Mouse (Mus musculus) hindbrain, embryonic 12.5 days (tissue): ENCODE data around the gene Metrn. TPM values are rescaled to one million over a fixed set of nuclear protein-coding genes. Genes with fewer than 3 reads are reported as not detected.

Source experiments
- ATAC-seq: fragments of 200-750 bp; cut with Nextera tagmentation; 2 replicates; pipeline ENCODE4 v1.8.0; 2017; ENCODE audit warnings: moderate TSS enrichment; ENCODE audit not compliant: low FRiP score
- H3K27ac ChIP-seq: fragments of 300-500 bp; sonication (generic); 2 replicates; pipeline ENCODE4 v1.5.1; 2016; ENCODE audit warnings: mild to moderate bottlenecking
- H3K27me3 ChIP-seq: fragments of 300-500 bp; sonication (generic); 2 replicates; pipeline ENCODE4 v1.6.1; 2016; ENCODE audit warnings: mild to moderate bottlenecking
- H3K36me3 ChIP-seq: fragments of 300-500 bp; sonication (generic); 2 replicates; pipeline ENCODE4 v1.6.1; 2016; ENCODE audit warnings: mild to moderate bottlenecking
- H3K4me1 ChIP-seq: fragments of 300-500 bp; sonication (generic); 2 replicates; pipeline ENCODE4 v1.6.1; 2016
- H3K4me2 ChIP-seq: fragments of 300-500 bp; sonication (generic); replicated peaks from 2 replicates; pipeline ENCODE4 v1.6.1; 2016; ENCODE audit warnings: mild to moderate bottlenecking
- H3K4me3 ChIP-seq: fragments of 300-500 bp; sonication (generic); 2 replicates; pipeline ENCODE4 v1.5.1; 2016; ENCODE audit warnings: mild to moderate bottlenecking
- H3K9ac ChIP-seq: fragments of 300-500 bp; sonication (generic); 2 replicates; pipeline ENCODE4 v1.6.1; 2016; ENCODE audit warnings: mild to moderate bottlenecking, moderate library complexity
- H3K9me3 ChIP-seq: fragments of 300-500 bp; sonication (generic); replicated peaks from 2 replicates; pipeline ENCODE4 v1.6.1; 2016; ENCODE audit warnings: mild to moderate bottlenecking
- WGBS: fragments of 180-500 bp; shearing (Covaris S2); methylation state at CpG from one replicate; pipeline ENCODE4 v1.1.7; 2016; 5-methylcytosine and 5-hydroxymethylcytosine counted together
- polyA plus RNA-seq: library from polyadenylated mRNA; unstranded; fragments of >200 nt; fragmentation: Nextera tagmentation; extraction: Ambion mirVana; gene quantifications from 2 replicates; pipeline ENCODE4 v1.2.1, GENCODE M21; 2016

The Metrn gene
- polyA plus RNA-seq, 1 experiment from 2014 or later = 71.0 TPM

DNA sequence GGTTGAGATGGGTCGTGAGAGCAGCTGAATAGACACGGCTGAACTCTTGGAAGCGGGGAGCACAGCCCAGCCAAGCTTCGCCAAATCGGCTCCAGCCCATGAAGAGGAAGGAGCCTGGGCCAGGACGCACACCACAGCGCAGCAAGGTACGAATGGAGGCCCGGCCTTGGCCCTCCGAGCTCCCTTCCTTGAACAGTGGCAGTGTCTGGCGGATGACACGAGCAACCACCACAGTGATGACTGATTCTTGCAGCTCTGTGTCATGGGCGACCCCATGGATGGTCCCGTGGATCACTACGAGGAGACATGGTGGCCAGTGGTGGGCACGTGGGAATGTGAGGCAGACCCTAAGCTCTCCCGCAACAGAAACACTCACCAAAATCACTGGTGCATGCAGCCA lies 1.9 kb downstream of the Metrn start:
- Histone ChIP-seq H3K27ac (peak overlapping the region; percentile 93), H3K9ac (peak overlapping the region; percentile 73), H3K4me1 (peaks cover 61% of the 10 kb centered on the region), H3K36me3 (no peaks in the 10 kb centered on the region), H3K9me3 (no peaks in the 10 kb centered on the region), H3K4me2 (peak overlapping the region; percentile 92), H3K4me3 (peak overlapping the region; percentile 76), H3K27me3 (no peaks in the 10 kb centered on the region)
- no peak for ATAC-seq
- WGBS = 39% methylated on average over 17 of the region's 17 CpGs

DNA sequence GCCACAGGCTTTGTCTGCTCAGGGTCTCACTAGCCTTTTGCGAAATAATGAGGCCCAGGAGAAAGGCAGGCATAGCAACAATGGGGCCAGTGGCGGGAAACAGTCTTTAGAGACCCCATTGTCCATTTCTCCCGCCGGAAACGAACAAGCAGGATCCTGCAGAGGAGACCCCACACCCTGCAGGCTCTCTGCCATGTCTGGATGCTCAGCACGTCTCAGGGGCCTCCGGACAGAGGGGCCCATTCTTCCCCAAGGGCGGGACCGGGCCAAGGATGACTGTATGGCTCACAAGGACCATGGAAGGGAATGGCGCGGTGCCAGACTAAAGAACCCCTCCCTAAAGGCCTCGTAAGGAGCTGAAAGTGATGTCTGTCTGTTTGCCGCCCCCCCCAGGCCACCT lies 2.7 kb downstream of the Metrn start:
- Histone ChIP-seq H3K4me1 (peaks cover 61% of the 10 kb centered on the region), H3K4me3 (0 out of 2 replicates have a peak overlapping the region, but pooled peaks have one; percentile 3), H3K4me2 (peak overlapping the region; percentile 92), H3K27ac (peak overlapping the region; percentile 93), H3K36me3 (peaks cover 8% of the 10 kb centered on the region; the same call in 1 of the 2 replicates), H3K9me3 (no peaks in the 10 kb centered on the region), H3K9ac (no peak overlapping the region), H3K27me3 (no peaks in the 10 kb centered on the region)
- ATAC-seq = peak; percentile 44
- WGBS = 30% methylated on average over 13 of the region's 13 CpGs

DNA sequence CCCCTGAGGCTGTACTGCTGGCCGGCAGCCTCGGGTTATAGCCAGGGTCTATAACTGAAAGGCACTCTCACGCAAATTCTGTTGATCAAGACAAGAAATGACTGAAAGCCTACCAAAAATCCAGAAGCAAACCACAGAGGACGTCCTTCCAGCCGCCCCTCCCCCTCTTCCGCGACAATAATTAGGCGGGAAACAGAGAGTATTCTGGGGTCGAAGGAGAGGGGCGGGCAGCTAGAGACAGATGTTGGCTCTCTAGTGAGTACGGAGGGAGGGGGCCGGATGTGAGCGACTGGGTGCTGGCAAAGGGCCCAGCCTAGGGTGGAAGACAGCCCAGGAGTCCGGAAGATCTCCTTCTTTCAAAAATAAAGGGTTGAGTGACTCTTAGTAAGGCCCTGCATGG lies 4.3 kb downstream of the Metrn start, which contains the start of gene Fam173a:
Gene Fam173a (minus strand): TSS at position 287 of the 400 bp plus-strand sequence.
- peak within 1 kb of the TSS; percentile 68 for H3K4me3 ChIP-seq
- H3K4me1 ChIP-seq = peaks cover 60% of the 10 kb centered on the region
- H3K9ac ChIP-seq = peak within 1 kb of the TSS; percentile 83
- no peaks in the 10 kb centered on the region for H3K9me3 ChIP-seq
- H3K36me3 ChIP-seq = peaks cover 16% of the 10 kb centered on the region
- H3K4me2 ChIP-seq = peak within 1 kb of the TSS; percentile 89
- peak; percentile 32 for ATAC-seq
- WGBS = under 1% methylated on average over 14 of the region's 14 CpGs
- no peaks in the 10 kb centered on the region for H3K27me3 ChIP-seq
- H3K27ac ChIP-seq = peak within 1 kb of the TSS; percentile 93

DNA sequence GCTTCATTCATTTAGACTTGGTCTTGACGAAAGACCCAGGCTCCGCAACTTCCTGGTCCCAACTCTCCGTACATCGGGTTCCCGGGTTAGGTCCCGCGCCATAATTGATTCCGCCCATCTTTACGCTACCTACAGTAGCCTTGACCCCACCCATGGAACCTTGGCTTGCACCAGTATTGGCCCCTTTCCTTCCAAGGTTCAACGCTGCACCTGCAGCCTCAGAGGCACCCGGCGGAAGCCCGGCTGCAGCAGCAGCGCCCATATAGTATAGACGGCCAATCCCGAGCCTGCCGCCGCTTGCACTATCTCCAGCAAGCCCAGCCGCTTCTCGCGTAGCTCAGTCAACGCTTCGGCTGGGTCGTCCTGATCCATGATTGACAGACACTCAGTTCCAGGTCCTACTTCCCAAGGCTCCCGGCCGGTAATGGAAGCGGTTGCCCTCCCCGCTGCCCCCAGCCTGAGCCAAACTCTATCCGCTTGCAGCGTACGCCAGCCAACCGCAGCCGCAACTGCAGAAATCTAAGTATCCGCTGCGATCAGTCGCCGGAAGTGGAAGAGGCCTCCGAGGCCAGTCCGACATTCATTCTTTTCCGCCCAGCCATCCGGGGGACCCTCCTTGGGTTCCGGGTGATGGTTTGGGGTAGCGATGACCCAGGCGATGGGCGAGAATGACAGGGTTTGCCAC lies 5.0 kb downstream of the Metrn start:
- ATAC-seq = peak; percentile 26
- peaks cover 54% of the 10 kb centered on the region for H3K4me1 ChIP-seq
- peaks cover 22% of the 10 kb centered on the region for H3K36me3 ChIP-seq
- WGBS = under 1% methylated on average over 45 of the region's 45 CpGs
- H3K4me3 ChIP-seq = peak overlapping the region; percentile 68
- peak overlapping the region; percentile 89 for H3K4me2 ChIP-seq
- H3K27me3 ChIP-seq = no peaks in the 10 kb centered on the region
- H3K9ac ChIP-seq = peak overlapping the region; percentile 83
- peak overlapping the region; percentile 93 for H3K27ac ChIP-seq
- no peaks in the 10 kb centered on the region for H3K9me3 ChIP-seq

DNA sequence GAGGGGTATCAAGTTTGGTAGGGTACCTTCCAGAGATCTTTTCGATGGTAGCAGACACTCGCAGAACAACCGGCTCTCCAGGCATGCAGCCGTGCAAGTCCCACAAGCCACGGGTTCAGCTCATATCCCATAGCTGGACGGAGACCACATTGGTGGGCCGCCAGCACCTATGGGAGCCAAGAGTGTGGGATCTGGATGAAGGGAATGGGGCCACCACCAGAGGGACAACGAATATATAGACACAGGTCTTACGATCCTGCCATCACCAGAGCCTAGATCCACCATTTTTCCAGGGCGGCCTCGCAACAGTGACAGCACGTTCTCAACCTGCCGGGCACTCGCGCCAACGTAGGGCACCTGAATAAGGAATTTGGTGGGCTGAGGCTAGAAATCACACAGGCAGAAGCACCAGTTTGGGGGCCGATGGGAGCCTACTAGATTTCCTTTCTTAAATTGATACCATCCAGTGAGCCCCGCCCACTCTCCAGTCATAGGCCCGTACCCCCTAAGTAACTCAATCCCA lies 5.6 kb downstream of the Metrn start:
- Histone ChIP-seq H3K27ac (peak overlapping the region; percentile 93), H3K9me3 (no peaks in the 10 kb centered on the region), H3K9ac (peak overlapping the region; percentile 83), H3K4me1 (peaks cover 51% of the 10 kb centered on the region), H3K4me3 (peak overlapping the region; percentile 68), H3K27me3 (no peaks in the 10 kb centered on the region), H3K36me3 (peaks cover 26% of the 10 kb centered on the region), H3K4me2 (peak overlapping the region; percentile 89)
- no peak for ATAC-seq
- 29% methylated on average over 19 of the region's 19 CpGs for WGBS

DNA sequence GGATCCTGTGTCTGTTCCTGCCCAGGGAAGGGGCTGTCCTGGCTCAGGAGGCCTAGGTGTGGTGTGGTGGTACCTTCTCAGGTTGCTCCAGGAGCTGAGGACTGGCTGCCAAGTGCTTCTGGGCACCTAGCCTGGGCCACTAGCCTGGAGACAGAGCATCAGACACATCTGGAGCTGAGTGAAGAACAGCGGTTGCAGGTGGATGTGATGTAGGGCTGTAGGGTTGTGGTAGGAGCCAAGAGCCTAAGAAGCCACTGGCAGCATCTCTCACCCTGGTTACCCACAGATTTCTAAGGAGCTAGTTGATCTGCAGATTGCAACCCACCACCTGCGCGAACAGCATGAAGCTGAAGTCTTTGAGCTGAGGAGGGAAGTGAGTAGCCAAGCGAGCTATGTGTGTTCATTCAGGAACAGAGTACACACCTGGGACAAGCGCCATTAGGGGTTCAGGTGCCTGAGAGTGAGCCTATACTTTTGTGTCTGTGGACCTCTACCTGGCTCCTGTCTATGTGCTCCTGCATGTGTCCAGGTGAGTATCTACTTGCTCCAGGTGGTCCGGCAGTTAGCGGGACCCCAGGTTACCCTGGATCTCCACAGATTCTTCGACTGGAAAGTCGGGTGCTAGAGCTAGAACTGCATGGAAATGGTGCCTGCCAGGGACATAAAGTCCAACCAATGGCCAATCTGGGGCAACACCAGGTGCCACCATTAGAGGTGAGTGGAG lies 10.0 kb downstream of the Metrn start:
- no peak overlapping the region for H3K4me3 ChIP-seq
- peaks cover 49% of the 10 kb centered on the region for H3K36me3 ChIP-seq
- H3K4me1 ChIP-seq = peaks cover 36% of the 10 kb centered on the region
- H3K9me3 ChIP-seq = no peaks in the 10 kb centered on the region
- H3K9ac ChIP-seq = no peak overlapping the region
- H3K27me3 ChIP-seq = no peaks in the 10 kb centered on the region
- no peak overlapping the region for H3K4me2 ChIP-seq
- 93% methylated on average over 9 of the region's 9 CpGs for WGBS
- H3K27ac ChIP-seq = no peak overlapping the region
- ATAC-seq = no peak

DNA sequence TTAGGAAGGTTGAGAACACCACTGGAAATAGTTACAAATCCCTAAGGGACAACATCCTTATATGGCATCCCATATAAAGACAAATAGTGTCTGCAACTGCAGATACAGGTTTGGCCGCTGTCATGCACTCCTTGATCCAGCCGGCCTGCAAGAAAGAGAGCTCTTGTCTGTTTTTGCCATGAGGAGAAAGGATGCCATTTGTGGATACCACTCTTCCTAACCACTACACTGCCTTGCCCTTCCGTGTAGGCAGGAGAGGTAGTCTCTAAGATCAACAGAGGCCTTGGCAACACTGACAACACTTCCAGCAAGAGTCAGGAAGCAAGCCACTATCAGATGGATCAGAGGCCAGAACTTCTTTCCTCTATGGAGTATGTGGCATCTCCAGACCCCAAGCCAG lies 10.7 kb downstream of the Metrn start, which contains the start of gene Ccdc78:
Gene Ccdc78 (plus strand): TSS at position 301 of the 400 bp plus-strand sequence.
- 86% methylated on average over 3 of the region's 3 CpGs for WGBS
- Histone ChIP-seq H3K4me3 (peak within 1 kb of the TSS; percentile 68), H3K4me1 (peaks cover 32% of the 10 kb centered on the region), H3K27ac (peak within 1 kb of the TSS; percentile 93), H3K36me3 (peaks cover 56% of the 10 kb centered on the region), H3K4me2 (peak within 1 kb of the TSS; percentile 79), H3K9ac (peak within 1 kb of the TSS; percentile 82; the same call in 1 of the 2 replicates), H3K27me3 (no peaks in the 10 kb centered on the region), H3K9me3 (no peaks in the 10 kb centered on the region)
- no peak for ATAC-seq

DNA sequence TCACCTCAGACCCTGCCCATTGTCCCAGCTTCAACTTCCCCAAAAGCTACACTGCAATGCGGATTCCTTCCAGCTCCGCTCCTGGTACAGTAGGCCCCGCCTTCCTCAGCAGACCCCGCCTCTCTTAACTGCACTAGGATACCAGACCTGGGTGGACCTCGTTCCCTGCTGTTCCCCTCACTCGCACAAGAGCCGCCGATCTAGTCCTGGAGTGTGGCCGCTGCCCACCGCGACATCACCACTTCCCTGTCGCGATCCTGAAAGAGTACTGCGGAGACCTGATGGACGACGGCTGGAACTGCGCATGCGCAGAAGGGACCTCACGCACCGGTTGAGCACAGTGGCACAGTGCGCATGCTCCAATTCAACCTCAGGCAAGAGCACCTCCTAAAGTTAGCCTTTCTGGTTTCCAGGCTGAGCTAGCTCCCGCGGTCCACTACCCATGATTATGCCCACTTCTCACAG lies 11.6 kb downstream of the Metrn start, which contains the start of gene Haghl:
Gene Haghl (minus strand): TSS at position 393 of the 465 bp plus-strand sequence.
- Histone ChIP-seq H3K4me1 (peaks cover 23% of the 10 kb centered on the region), H3K27ac (peak within 1 kb of the TSS; percentile 93), H3K4me3 (peak within 1 kb of the TSS; percentile 68), H3K4me2 (peak within 1 kb of the TSS; percentile 79), H3K9ac (peak within 1 kb of the TSS; percentile 82), H3K36me3 (peaks cover 65% of the 10 kb centered on the region), H3K9me3 (no peaks in the 10 kb centered on the region), H3K27me3 (no peaks in the 10 kb centered on the region)
- peak; percentile 77 for ATAC-seq
- under 1% methylated on average over 23 of the region's 23 CpGs for WGBS

DNA sequence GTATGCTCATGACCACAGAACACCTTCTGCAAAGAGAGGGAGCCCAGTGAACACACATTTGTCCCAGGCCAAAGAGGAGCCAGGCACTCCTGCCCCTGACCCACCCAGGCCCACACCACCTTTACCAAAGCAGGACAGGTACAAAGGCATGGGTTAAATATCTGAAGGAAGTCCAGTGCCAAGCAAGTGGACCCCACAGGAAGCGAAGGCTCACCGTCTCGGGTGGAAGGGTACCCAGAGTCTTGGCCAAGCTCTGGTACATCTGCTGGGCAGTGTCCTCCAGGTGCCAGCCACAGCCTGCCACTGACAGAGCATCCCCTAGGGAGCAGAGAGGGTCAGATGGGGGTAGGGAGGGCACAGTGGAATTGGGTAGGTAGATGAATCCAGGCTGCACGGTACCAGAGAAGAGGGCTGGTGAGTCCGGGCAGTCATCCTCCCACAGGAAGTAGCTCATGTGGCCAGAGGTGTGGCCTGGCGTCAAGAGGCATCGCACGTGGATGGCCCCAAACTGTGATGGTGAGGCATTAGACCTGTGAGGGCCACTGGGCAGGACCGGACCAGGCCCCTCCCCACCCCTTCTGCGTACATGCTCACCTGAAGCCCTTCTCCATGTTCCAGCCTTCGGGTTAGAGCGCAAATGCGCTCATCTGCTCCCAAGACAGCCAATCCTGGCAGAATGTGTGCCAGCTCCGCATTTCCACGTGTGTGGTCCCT lies 12.9 kb downstream of the Metrn start:
- H3K4me2 ChIP-seq = peak overlapping the region; percentile 79
- 84% methylated on average over 15 of the region's 15 CpGs for WGBS

DNA sequence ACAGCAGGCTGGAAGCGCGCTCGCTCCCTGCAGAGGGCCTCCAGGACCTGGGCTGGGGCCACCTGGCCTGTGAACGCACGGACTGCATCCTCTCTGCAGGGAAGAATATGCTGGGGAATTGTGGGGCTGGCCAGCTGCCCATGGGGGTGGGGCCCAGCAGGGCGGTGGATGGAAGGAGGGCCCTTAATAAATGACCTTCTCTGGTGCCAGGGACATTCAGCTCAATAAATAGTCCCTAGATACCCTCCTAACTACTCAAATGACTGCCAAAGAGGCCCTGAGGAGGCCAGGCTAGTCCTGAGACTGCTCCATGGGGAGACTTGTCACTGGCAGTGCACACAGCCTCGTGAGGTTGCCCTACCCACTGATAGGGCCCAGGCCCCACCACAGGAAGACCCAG lies 13.8 kb downstream of the Metrn start:
- Histone ChIP-seq H3K4me2 (no peak overlapping the region), H3K27ac (no peak overlapping the region), H3K4me3 (no peak overlapping the region), H3K9ac (no peak overlapping the region; the same call in 1 of the 2 replicates), H3K27me3 (no peaks in the 10 kb centered on the region), H3K36me3 (peaks cover 66% of the 10 kb centered on the region), H3K9me3 (no peaks in the 10 kb centered on the region), H3K4me1 (peaks cover 23% of the 10 kb centered on the region)
- no peak for ATAC-seq
- WGBS = 80% methylated on average over 7 of the region's 7 CpGs

More for the DNA sequence above, 12.9 kb downstream of the Metrn start:
- ATAC-seq = no peak
- Histone ChIP-seq H3K36me3 (peaks cover 63% of the 10 kb centered on the region), H3K4me3 (peak overlapping the region; percentile 68), H3K27ac (no peak overlapping the region), H3K9me3 (no peaks in the 10 kb centered on the region), H3K9ac (peak overlapping the region; percentile 82), H3K4me1 (peaks cover 23% of the 10 kb centered on the region), H3K27me3 (no peaks in the 10 kb centered on the region)

DNA sequence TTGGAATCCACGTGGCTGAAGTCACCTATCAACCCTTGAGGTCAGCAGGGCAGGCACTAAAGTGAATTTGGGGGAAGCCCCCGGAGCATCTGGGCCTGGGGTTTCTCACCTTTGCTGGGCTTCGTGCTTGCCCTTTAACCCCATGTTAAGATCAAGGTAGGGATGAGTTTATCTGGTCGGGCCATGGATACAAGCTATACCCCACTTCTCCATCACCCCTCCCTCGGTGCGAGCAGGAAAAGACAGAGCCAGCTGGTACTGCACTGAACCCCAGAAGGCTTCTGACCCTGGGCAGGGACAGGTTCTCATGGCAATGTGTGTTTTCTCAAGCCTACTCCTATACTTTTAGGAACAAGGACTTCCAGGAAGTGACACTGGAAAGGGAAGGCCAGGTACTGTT lies 15.6 kb downstream of the Metrn start:
- Histone ChIP-seq H3K9ac (no peak overlapping the region), H3K4me3 (no peak overlapping the region), H3K27ac (no peak overlapping the region; the same call in 1 of the 2 replicates), H3K27me3 (no peaks in the 10 kb centered on the region), H3K4me2 (no peak overlapping the region), H3K36me3 (peaks cover 57% of the 10 kb centered on the region), H3K9me3 (no peaks in the 10 kb centered on the region), H3K4me1 (peaks cover 23% of the 10 kb centered on the region)
- 86% methylated on average over 6 of the region's 6 CpGs for WGBS
- no peak for ATAC-seq
